Mouse (Mus musculus) 3134 (cell line): ENCODE data around the gene Kcnd3.
A peak's percentile ranks its signal among the peaks of the same experiment; 100 is the strongest.
"Not testable (repeated sequence)": the region's sequence is repeated elsewhere in the genome, so short reads cannot be mapped to it uniquely, and the experiment has no call there.

Experiments used
- DNase-seq: peaks from one replicate; pipeline ENCODE4 v3.0.0-alpha.2; 2011; ENCODE audit warnings: low spot score; ENCODE audit not compliant: insufficient read length; ENCODE audit errors: extremely low read depth

The Kcnd3 gene

GRCm38 (mm10) chr3:105693327-105694080, 241.4 kb downstream of the Kcnd3 start:
- DNase-seq: no peak

DNA sequence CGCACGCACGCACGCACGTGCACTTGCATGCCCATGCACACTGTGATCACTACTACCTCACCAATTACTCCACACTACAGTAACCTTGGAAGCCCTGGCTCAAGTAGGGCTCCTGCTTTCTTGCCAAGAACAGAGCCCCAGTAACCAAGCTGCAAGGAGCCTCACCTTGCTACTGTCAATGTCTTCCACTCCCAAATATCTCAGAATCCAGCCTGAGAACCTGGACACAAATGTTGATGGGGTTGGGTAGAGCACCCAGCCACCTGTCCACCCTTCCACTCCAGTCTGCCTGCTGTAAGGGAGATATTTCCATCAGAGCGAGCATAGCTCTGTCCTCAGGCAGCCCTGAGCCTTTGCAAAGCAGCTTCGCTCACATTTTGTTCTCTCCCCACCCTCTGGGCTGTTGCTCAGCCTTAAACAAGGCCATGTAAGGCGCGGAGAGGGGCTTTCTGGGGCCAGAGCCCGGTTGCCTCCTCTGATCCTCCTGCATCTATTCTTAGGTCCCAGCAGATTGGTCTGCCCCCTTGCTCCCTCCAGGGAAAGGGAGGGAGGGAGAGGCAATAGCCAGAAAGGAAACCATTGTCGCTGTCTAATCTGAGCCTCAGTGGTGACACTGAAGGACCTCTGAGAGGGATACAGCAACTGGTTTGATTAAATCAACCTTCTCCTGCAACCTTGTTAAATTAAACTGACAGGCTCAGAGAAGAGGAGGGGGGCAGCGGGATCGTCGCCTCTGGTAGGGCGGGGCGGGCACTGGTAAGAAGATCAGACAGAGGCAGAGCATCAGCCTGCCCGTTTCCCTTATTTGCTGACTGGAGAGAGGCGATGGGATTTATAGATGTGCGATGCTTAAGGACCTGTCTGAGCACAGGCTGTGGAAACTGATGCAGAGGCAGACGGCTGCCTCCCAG, 243.6 kb downstream of the Kcnd3 start:
- DNase-seq: no peak

- no peak for DNase-seq
Observed at GRCm38 (mm10) chr3:105696387-105697147, 244.4 kb downstream of the Kcnd3 start.

GRCm38 (mm10) chr3:105697148-105697441, 245.0 kb downstream of the Kcnd3 start:
- DNase-seq: no peak

DNA sequence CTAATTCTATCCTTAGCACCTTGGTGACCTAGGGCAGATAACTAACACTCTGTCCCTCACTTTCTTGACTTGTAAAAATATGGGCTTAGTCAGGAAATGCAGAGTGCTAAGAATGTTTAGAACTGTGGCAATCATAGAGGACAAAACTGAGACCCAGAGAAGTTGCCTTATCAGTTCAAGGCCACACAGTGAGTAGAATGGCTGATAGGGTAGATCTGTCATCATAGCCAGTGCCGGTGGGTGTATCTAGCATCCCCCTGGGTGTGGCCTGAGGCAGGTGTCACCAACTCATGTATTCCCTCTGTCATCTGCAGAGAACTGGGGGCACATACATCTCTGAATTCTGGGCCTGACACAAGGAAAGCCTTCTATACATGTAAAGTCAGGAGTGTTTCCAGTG, 246.2 kb downstream of the Kcnd3 start:
- DNase-seq: no peak

DNA sequence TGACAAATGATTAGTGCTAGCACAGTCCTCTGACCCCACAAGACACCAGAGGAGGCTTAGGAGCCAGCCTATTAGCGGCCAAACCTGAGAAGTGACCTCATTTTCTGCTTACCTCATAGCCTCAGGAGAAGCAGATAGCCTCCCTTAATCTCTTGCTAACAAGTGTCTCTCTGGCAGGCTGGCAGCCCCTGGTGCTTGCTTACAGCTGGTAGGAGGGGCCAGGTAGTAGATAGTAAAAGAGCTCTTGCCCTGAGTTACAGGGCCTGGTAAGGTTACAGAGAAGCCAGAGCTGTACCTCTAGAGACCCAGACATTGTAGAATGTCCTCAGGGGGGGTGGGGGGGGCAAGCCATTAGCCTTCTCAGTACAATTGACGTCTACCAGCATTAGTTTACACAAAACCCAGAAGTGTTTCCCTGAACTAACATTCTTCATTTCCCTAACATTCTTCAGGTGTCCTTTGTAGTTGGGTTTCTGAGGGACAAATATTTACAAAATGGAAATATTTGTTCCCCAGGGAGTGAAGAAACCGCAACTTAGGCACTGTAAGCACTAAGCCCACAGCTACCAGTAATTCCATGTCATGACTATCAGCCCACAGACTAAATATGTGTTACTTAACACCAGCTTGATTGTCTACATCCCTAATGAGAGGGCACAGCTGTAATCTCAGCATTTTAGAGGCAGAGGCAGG, 247.3 kb downstream of the Kcnd3 start:
- no peak for DNase-seq

- not testable (repeated sequence) for DNase-seq
Observed at GRCm38 (mm10) chr3:105700786-105701185, 248.7 kb downstream of the Kcnd3 start.

GRCm38 (mm10) chr3:105701399-105701798, 249.3 kb downstream of the Kcnd3 start:
- no peak for DNase-seq

GRCm38 (mm10) chr3:105703571-105703970, 251.4 kb downstream of the Kcnd3 start:
- no peak for DNase-seq

GRCm38 (mm10) chr3:105704031-105705008, 252.2 kb downstream of the Kcnd3 start, which contains the start of gene Inka2:
TSS of gene Inka2 (plus strand) at chr3:105704599.
- DNase-seq: peak; percentile 94

GRCm38 (mm10) chr3:105705061-105705549, 253.0 kb downstream of the Kcnd3 start:
- DNase-seq: peak; percentile 81

DNA sequence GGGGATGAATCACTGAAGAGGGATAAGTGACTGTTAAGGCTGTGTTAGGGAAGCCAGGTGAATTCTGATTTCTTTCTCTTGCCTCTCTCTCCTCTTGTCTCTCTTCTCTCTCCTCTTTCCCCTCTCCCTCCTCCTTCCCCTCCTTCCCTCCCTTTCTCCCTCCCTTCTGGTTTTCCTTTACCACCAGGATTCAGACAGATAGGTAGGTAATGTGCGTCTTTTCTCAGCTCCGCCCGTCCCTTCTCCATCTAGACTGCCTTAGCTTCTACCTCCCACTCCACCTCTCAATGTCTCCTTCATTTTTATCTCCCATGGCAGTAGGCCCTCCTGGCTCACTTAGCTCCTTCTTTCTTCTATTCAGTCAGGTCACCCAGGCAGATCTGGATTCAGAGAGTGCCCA, 253.4 kb downstream of the Kcnd3 start:
- no peak for DNase-seq

DNA sequence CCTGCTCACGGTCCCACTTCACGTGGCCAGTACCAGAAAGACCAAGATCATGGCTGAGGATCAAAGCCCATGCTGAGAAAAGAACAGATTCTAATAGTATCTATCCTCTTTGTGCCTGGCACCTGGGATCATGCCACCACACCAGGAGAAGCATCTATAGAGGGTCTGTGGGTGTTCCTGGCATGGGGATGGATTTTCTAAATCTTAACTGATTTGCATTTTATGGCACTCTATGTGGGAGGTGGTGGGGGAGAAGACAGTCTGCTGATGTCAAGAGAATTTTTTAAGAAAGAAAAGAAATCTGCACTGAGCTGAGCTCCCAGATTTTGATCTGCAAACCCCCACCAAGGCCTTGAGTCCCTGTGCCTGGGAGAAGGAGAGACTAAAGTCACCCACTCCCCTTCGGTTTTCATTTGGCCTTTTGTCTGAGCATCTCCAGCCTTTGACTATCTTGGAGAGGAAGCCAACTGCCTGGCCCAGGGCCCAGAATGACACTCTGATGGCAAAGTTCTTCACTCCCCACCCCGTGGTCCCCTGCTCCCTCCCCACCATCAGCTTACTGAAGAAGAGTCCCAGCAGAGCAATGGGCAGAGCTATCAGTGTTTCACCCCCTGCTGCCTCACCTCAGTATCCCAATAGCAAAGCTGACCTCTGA, 254.4 kb downstream of the Kcnd3 start:
- no peak for DNase-seq

DNA sequence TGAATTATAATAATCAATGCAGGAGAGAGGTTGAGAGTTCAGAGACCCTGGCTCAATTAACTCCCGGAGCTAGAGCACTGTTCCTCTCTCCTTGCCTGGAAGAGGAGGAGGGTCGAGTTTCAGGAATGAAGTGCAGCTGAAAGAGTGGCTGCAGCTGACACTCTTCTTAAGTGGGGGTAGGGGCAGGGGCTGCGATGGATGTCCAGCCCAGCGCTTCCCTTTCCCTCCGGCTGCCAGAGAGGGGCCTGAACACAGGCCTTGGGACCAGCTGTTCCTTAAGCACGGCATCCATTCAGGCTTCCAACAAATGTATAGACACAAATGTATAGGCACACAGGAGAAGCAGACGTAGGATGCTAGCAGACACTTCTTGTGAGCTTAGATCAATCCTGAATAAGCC, 255.5 kb downstream of the Kcnd3 start:
- DNase-seq: no peak

- no peak for DNase-seq
Observed at GRCm38 (mm10) chr3:105710246-105710645, 258.1 kb downstream of the Kcnd3 start.

DNA sequence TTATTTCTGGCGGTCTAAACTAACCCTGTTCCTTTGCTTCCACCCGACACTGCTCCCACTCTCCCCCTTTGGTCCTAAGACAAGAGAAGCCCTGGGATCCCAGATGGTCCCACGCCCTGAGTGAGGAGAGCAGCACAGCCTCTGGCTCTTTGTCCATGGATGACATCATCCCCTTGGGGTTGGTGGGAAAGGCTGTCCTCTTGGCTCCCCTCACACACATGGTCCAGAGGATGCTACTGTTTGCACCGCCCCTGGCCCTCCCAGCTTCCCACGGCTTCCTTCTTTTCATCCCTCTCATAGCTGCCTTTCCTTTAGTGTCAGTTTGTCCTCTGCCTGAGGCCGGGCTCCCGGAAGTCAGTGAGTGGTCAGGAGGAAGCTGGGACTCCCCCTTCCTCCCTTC, 259.6 kb downstream of the Kcnd3 start:
- no peak for DNase-seq

DNA sequence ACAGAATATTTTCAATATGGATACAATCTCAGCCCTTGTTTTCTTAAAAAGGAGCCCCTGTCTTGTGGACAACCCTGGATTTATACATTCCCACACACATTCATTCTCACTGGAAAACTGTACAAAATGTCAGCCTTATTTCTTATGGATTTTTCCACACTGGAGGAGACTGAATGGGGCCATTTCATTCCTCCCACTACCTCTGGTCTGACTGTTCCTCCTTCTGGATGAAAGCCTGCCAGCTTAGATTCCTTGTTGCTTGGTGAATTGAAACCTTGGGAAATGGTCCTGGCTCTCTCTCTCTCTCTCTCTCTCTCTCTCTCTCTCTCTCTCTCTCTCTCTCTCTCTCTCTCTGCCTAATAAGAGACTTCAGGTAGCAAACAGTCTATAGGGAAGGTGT, 260.7 kb downstream of the Kcnd3 start:
- DNase-seq: no peak

DNA sequence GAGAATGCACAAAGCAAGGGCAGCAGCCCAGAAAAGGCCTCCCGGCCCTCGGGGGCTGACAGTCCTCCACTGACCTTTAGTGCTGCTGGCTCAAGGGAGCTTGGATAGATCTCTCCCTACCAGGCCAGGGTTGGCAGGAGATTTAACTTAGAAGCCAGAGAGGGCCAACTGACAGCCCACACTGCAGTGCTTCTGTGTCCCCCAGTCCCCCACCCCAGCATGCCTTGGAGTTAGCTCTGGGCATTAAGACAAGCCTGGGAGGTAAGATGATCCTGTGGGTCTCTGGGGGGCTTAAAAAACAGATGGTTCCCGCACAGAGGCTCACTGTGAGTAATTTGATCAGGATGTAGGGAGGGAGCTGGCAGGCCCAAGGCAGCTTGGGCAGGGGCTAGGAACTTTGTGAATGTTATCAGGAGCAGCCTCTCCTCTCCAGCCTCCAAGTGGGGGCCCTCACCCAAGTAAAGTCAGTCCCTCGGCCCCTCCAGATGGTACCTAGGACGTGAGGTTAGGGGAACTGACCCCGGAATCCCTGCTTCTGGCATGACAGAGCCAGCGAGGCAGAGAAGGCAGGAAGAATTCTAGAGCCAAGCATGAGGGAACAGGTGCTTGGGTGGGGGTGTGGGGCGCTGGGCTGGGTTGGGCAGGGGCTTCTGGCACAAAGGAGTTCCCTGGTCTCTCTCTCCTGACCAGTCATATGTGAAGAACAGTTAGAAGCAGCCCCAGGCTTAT, 262.1 kb downstream of the Kcnd3 start:
- no peak for DNase-seq
